Mouse (Mus musculus) frontal cortex, postnatal 14 days (tissue): ENCODE results near the gene Hivep1.

Experiments
- DNase-seq, 2 experiments: peaks; one replicate each; pipeline ENCODE4 v3.0.0; 2022; ENCODE audit warnings: low spot score in 2 of 2

The Hivep1 gene

GRCm38 (mm10) chr13:42051961-42052695 is at the start of gene Hivep1:
Hivep1 (plus strand) TSS chr13:42052021.
- peak; percentile 52 to 56 for DNase-seq

GRCm38 (mm10) chr13:42015484-42016045 is 36.3 kb upstream of the Hivep1 start:
- no peak for DNase-seq

- no peak for DNase-seq
Observed at GRCm38 (mm10) chr13:42016218-42016617, 35.6 kb upstream of the Hivep1 start.

- DNase-seq = no peak
Observed at GRCm38 (mm10) chr13:42018356-42018755, 33.5 kb upstream of the Hivep1 start.

GRCm38 (mm10) chr13:42041203-42041602 is 10.6 kb upstream of the Hivep1 start:
- DNase-seq = no peak

GRCm38 (mm10) chr13:42043431-42043830 is 8.4 kb upstream of the Hivep1 start:
- no peak for DNase-seq

- DNase-seq = peak; percentile 34 to 46
Observed at GRCm38 (mm10) chr13:42048991-42049773, 2.6 kb upstream of the Hivep1 start.

- no peak for DNase-seq
Observed at GRCm38 (mm10) chr13:42049774-42050125, 2.1 kb upstream of the Hivep1 start.

GRCm38 (mm10) chr13:42050160-42050559 is 1.7 kb upstream of the Hivep1 start:
- no peak for DNase-seq

- no peak for DNase-seq
Observed at GRCm38 (mm10) chr13:42050880-42051201, 980 bp upstream of the Hivep1 start.

- peak; percentile 89 for DNase-seq
Observed at GRCm38 (mm10) chr13:42051202-42051906, 467 bp upstream of the Hivep1 start.

- peak; percentile 56 to 59 for DNase-seq
Observed at GRCm38 (mm10) chr13:42052696-42053541, 1.1 kb downstream of the Hivep1 start.

GRCm38 (mm10) chr13:42053656-42054055 is 1.8 kb downstream of the Hivep1 start:
- no peak for DNase-seq

GRCm38 (mm10) chr13:42054138-42054537 is 2.3 kb downstream of the Hivep1 start:
- no peak for DNase-seq

- no peak for DNase-seq
Observed at GRCm38 (mm10) chr13:42056712-42057332, 5.0 kb downstream of the Hivep1 start.

GRCm38 (mm10) chr13:42060846-42061630 is 9.2 kb downstream of the Hivep1 start:
- no peak for DNase-seq

GRCm38 (mm10) chr13:42064257-42064656 is 12.4 kb downstream of the Hivep1 start:
- no peak for DNase-seq

GRCm38 (mm10) chr13:42070236-42070635 is 18.4 kb downstream of the Hivep1 start:
- DNase-seq = no peak

GRCm38 (mm10) chr13:42071011-42071410 is 19.2 kb downstream of the Hivep1 start:
- DNase-seq = no peak

GRCm38 (mm10) chr13:42073285-42073684 is 21.5 kb downstream of the Hivep1 start:
- DNase-seq = no peak
